Mouse (Mus musculus) layer of hippocampus, postnatal 10 days (tissue): ENCODE data around the gene Sh3pxd2b. TPM values are rescaled to one million over a fixed set of nuclear protein-coding genes. Genes with fewer than 3 reads are reported as not detected.

Experiments used
- DNase-seq, 2 experiments: peaks; one replicate each; pipeline ENCODE4 v3.0.0; 2021; ENCODE audit warnings: low spot score in 2 of 2
- total RNA-seq, 2 experiments: library from RNA; stranded (reverse); gene quantifications; 2 replicates each; pipeline ENCODE4 v1.2.3; 2021

Sh3pxd2b gene
- total RNA-seq, 2 experiments from 2014 or later: 28.3 to 28.5 TPM

GRCm38 (mm10) chr11:32340476-32341473 is 6.8 kb upstream of the Sh3pxd2b start:
- peak in 1 of 2 experiments; percentile 56 for DNase-seq

GRCm38 (mm10) chr11:32342770-32343191 is 4.8 kb upstream of the Sh3pxd2b start:
- peak; percentile 53 to 66 for DNase-seq

GRCm38 (mm10) chr11:32343350-32343749 is 4.3 kb upstream of the Sh3pxd2b start:
- no peak for DNase-seq

GRCm38 (mm10) chr11:32345504-32346297 is 1.9 kb upstream of the Sh3pxd2b start:
- DNase-seq: no peak

- DNase-seq: no peak
Measured at GRCm38 (mm10) chr11:32347264-32347606, 385 bp upstream of the Sh3pxd2b start.

- DNase-seq: no peak
Measured at GRCm38 (mm10) chr11:32348433-32349283, 1.0 kb downstream of the Sh3pxd2b start.

- DNase-seq: no peak
Measured at GRCm38 (mm10) chr11:32349284-32349953, 1.8 kb downstream of the Sh3pxd2b start.

GRCm38 (mm10) chr11:32352946-32353345 is 5.3 kb downstream of the Sh3pxd2b start:
- DNase-seq: no peak

- DNase-seq: no peak
Measured at GRCm38 (mm10) chr11:32355377-32355776, 7.8 kb downstream of the Sh3pxd2b start.

- peak; percentile 70 to 71 for DNase-seq
Measured at GRCm38 (mm10) chr11:32357686-32358085, 10.1 kb downstream of the Sh3pxd2b start.

GRCm38 (mm10) chr11:32358399-32358798 is 10.8 kb downstream of the Sh3pxd2b start:
- DNase-seq: no peak

- DNase-seq: no peak
Measured at GRCm38 (mm10) chr11:32359566-32359965, 11.9 kb downstream of the Sh3pxd2b start.

- no peak for DNase-seq
Measured at GRCm38 (mm10) chr11:32361774-32362173, 14.2 kb downstream of the Sh3pxd2b start.

GRCm38 (mm10) chr11:32363188-32363587 is 15.6 kb downstream of the Sh3pxd2b start:
- DNase-seq: no peak

GRCm38 (mm10) chr11:32363610-32364220 is 16.1 kb downstream of the Sh3pxd2b start:
- peak; percentile 70 to 80 for DNase-seq

GRCm38 (mm10) chr11:32364375-32364774 is 16.8 kb downstream of the Sh3pxd2b start:
- DNase-seq: no peak

GRCm38 (mm10) chr11:32365498-32365897 is 17.9 kb downstream of the Sh3pxd2b start:
- DNase-seq: no peak

GRCm38 (mm10) chr11:32367056-32367455 is 19.4 kb downstream of the Sh3pxd2b start:
- DNase-seq: no peak

- DNase-seq: no peak
Measured at GRCm38 (mm10) chr11:32368986-32369385, 21.4 kb downstream of the Sh3pxd2b start.

GRCm38 (mm10) chr11:32370881-32371280 is 23.3 kb downstream of the Sh3pxd2b start:
- no peak for DNase-seq
